Mouse (Mus musculus): ENCODE data around the gene Sash1. TPM values are rescaled to one million over a fixed set of nuclear protein-coding genes. Genes with fewer than 3 reads are reported as not detected.

Gene Sash1
- polyA plus RNA-seq, 1 experiment, result 2.1 TPM

GRCm38 (mm10) chr10:8883686-8884085 is 2.2 kb downstream of the Sash1 start:
- Histone ChIP-seq H3K4me3 (replicated peaks) (peak overlapping the region; percentile 64), H3K4me1 (peaks cover 24% of the 10 kb centered on the region), H3K9me3 (no peaks in the 10 kb centered on the region), H3K36me3 (replicated peaks; ENCODE audit: low read length) (no peaks in the 10 kb centered on the region), H3K27me3 (replicated peaks) (peaks cover 33% of the 10 kb centered on the region)
- no peak for TF ChIP-seq GATA1 (IDR thresholded peaks at IDR 0.05; ENCODE audit: borderline replicate concordance, low read length)
- TF ChIP-seq FLI1 (IDR thresholded peaks at IDR 0.05; ENCODE audit: low read length), result no peak

GRCm38 (mm10) chr10:8881736-8882135 is 4.1 kb downstream of the Sash1 start:
- peaks cover 23% of the 10 kb centered on the region for H3K27me3 ChIP-seq (replicated peaks)
- TF ChIP-seq GATA1 (IDR thresholded peaks at IDR 0.05; ENCODE audit: borderline replicate concordance, low read length) (no peak), FLI1 (IDR thresholded peaks at IDR 0.05; ENCODE audit: low read length) (no peak)
- no peak overlapping the region for H3K4me3 ChIP-seq (replicated peaks)

GRCm38 (mm10) chr10:8880950-8881675 is 4.8 kb downstream of the Sash1 start:
- Histone ChIP-seq H3K36me3 (replicated peaks; ENCODE audit: low read length) (no peaks in the 10 kb centered on the region), H3K9me3 (no peaks in the 10 kb centered on the region), H3K4me3 (replicated peaks) (peak overlapping the region; percentile 53), H3K27me3 (replicated peaks) (peaks cover 19% of the 10 kb centered on the region), H3K4me1 (peaks cover 18% of the 10 kb centered on the region)
- TF ChIP-seq FLI1 (IDR thresholded peaks at IDR 0.05; ENCODE audit: low read length) (no peak), GATA1 (IDR thresholded peaks at IDR 0.05; ENCODE audit: borderline replicate concordance, low read length) (no peak)

More at GRCm38 (mm10) chr10:8881736-8882135, 4.1 kb downstream of the Sash1 start:
- Histone ChIP-seq H3K9me3 (no peaks in the 10 kb centered on the region), H3K4me1 (peaks cover 24% of the 10 kb centered on the region), H3K36me3 (replicated peaks; ENCODE audit: low read length) (no peaks in the 10 kb centered on the region)

GRCm38 (mm10) chr10:8878824-8879223 is 7.0 kb downstream of the Sash1 start:
- peaks cover 9% of the 10 kb centered on the region for H3K4me1 ChIP-seq
- no peaks in the 10 kb centered on the region for H3K9me3 ChIP-seq
- H3K36me3 ChIP-seq (replicated peaks; ENCODE audit: low read length), result no peaks in the 10 kb centered on the region
- H3K27me3 ChIP-seq (replicated peaks), result peaks cover 3% of the 10 kb centered on the region
- no peak for TF ChIP-seq FLI1 (IDR thresholded peaks at IDR 0.05; ENCODE audit: low read length)
- TF ChIP-seq GATA1 (IDR thresholded peaks at IDR 0.05; ENCODE audit: borderline replicate concordance, low read length), result no peak
- no peak overlapping the region for H3K4me3 ChIP-seq (replicated peaks)

GRCm38 (mm10) chr10:8878381-8878780 is 7.5 kb downstream of the Sash1 start:
- TF ChIP-seq FLI1 (IDR thresholded peaks at IDR 0.05; ENCODE audit: low read length) (no peak), GATA1 (IDR thresholded peaks at IDR 0.05; ENCODE audit: borderline replicate concordance, low read length) (no peak)
- no peak overlapping the region for H3K4me3 ChIP-seq (replicated peaks)
- peaks cover 9% of the 10 kb centered on the region for H3K4me1 ChIP-seq

GRCm38 (mm10) chr10:8873631-8874370 is 12.1 kb downstream of the Sash1 start:
- peak overlapping the region; percentile 36 for H3K4me3 ChIP-seq (replicated peaks)
- TF ChIP-seq FLI1 (IDR thresholded peaks at IDR 0.05; ENCODE audit: low read length) (no peak), GATA1 (IDR thresholded peaks at IDR 0.05; ENCODE audit: borderline replicate concordance, low read length) (no peak)
- H3K9me3 ChIP-seq, result no peaks in the 10 kb centered on the region
- H3K27me3 ChIP-seq (replicated peaks), result no peaks in the 10 kb centered on the region
- peaks cover 40% of the 10 kb centered on the region for H3K4me1 ChIP-seq
- H3K36me3 ChIP-seq (replicated peaks; ENCODE audit: low read length), result no peaks in the 10 kb centered on the region

More at GRCm38 (mm10) chr10:8878381-8878780, 7.5 kb downstream of the Sash1 start:
- H3K27me3 ChIP-seq (replicated peaks), result peaks cover 2% of the 10 kb centered on the region
- H3K36me3 ChIP-seq (replicated peaks; ENCODE audit: low read length), result no peaks in the 10 kb centered on the region
- H3K9me3 ChIP-seq, result no peaks in the 10 kb centered on the region

GRCm38 (mm10) chr10:8872788-8873187 is 13.1 kb downstream of the Sash1 start:
- H3K27me3 ChIP-seq (replicated peaks), result no peaks in the 10 kb centered on the region

GRCm38 (mm10) chr10:8871935-8872334 is 13.9 kb downstream of the Sash1 start:
- TF ChIP-seq GATA1 (IDR thresholded peaks at IDR 0.05; ENCODE audit: borderline replicate concordance, low read length), result no peak
- no peak for TF ChIP-seq FLI1 (IDR thresholded peaks at IDR 0.05; ENCODE audit: low read length)
- Histone ChIP-seq H3K9me3 (no peaks in the 10 kb centered on the region), H3K4me3 (replicated peaks) (no peak overlapping the region), H3K27me3 (replicated peaks) (peaks cover 2% of the 10 kb centered on the region), H3K4me1 (peaks cover 46% of the 10 kb centered on the region), H3K36me3 (replicated peaks; ENCODE audit: low read length) (no peaks in the 10 kb centered on the region)

More at GRCm38 (mm10) chr10:8872788-8873187, 13.1 kb downstream of the Sash1 start:
- peaks cover 40% of the 10 kb centered on the region for H3K4me1 ChIP-seq
- TF ChIP-seq FLI1 (IDR thresholded peaks at IDR 0.05; ENCODE audit: low read length), result no peak
- no peak for TF ChIP-seq GATA1 (IDR thresholded peaks at IDR 0.05; ENCODE audit: borderline replicate concordance, low read length)
- H3K4me3 ChIP-seq (replicated peaks), result no peak overlapping the region
- H3K9me3 ChIP-seq, result no peaks in the 10 kb centered on the region
- no peaks in the 10 kb centered on the region for H3K36me3 ChIP-seq (replicated peaks; ENCODE audit: low read length)

GRCm38 (mm10) chr10:8870368-8870767 is 15.5 kb downstream of the Sash1 start:
- no peaks in the 10 kb centered on the region for H3K9me3 ChIP-seq
- H3K36me3 ChIP-seq (replicated peaks; ENCODE audit: low read length), result no peaks in the 10 kb centered on the region
- H3K4me1 ChIP-seq, result peaks cover 57% of the 10 kb centered on the region
- H3K4me3 ChIP-seq (replicated peaks), result no peak overlapping the region
- TF ChIP-seq FLI1 (IDR thresholded peaks at IDR 0.05; ENCODE audit: low read length), result no peak; the same call in 1 of the 2 replicates
- no peak for TF ChIP-seq GATA1 (IDR thresholded peaks at IDR 0.05; ENCODE audit: borderline replicate concordance, low read length)
- H3K27me3 ChIP-seq (replicated peaks), result peaks cover 2% of the 10 kb centered on the region
